Mouse (Mus musculus) megakaryocyte, embryonic 14.5 days (primary cell): ENCODE measurements at regions not wholly inside any gene's neighbourhood (a gene's known extent, or its start where the extent isn't known, plus 50 kb on each side); places are given as distances from the start of the nearest gene placed in this dataset.

Experiments
- FLI1 ChIP-seq: IDR thresholded peaks from 2 replicates; pipeline ENCODE4 v1.6.1; 2012; ENCODE audit warnings: low read length, inconsistent platforms, mixed read lengths
- GATA1 ChIP-seq: IDR thresholded peaks from 3 replicates; pipeline ENCODE4 v1.6.1; 2012; ENCODE audit warnings: mixed read lengths, low read length, inconsistent platforms, borderline replicate concordance

DNA sequence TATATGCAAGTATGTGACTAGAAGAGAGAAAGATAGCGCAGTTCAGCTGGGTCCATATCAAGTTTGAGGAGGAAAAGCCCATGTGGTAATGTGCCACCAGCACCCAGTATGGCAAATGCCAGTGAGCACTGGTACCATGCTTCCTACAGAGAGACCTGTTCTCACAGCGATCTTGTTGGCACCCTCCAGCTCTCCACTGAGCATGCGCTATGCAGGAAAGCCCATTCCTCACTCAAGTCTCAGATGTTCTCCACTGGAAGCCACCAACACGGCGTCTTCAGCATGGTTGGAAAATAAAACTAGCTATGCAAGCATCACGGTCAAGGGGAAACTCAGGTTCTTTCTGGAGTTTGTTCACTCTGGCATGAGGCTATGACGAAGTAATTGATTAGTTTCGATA, 567.3 kb upstream of the Gm10131 start:
- TF ChIP-seq GATA1 (no peak), FLI1 (no peak)
